Mouse (Mus musculus) forebrain, embryonic 13.5 days (tissue): Measurements from ENCODE around the gene Tmem135. TPM values are rescaled to one million over a fixed set of nuclear protein-coding genes. Genes with fewer than 3 reads are reported as not detected.
A peak's percentile ranks its signal among the peaks of the same experiment; 100 is the strongest.

ENCODE experiments used
- ATAC-seq: fragments of 200-750 bp; cut with Nextera tagmentation; 2 replicates; pipeline ENCODE4 v1.8.0; 2017
- H3K27ac ChIP-seq: fragments of 300-500 bp; sonication (generic); 2 replicates; pipeline ENCODE4 v1.5.1; 2015; ENCODE audit warnings: inconsistent platforms, mild to moderate bottlenecking, moderate library complexity
- H3K27me3 ChIP-seq: fragments of 300-500 bp; sonication (generic); 2 replicates; pipeline ENCODE4 v1.6.1; 2015; ENCODE audit warnings: mild to moderate bottlenecking, inconsistent platforms
- H3K36me3 ChIP-seq: fragments of 300-500 bp; sonication (generic); 2 replicates; pipeline ENCODE4 v1.6.1; 2015; ENCODE audit warnings: mild to moderate bottlenecking, inconsistent platforms; ENCODE audit not compliant: poor library complexity, severe bottlenecking
- H3K4me1 ChIP-seq: fragments of 300-500 bp; sonication (generic); 2 replicates; pipeline ENCODE4 v1.6.1; 2015; ENCODE audit warnings: inconsistent platforms
- H3K4me2 ChIP-seq: fragments of 300-500 bp; sonication (generic); 2 replicates; pipeline ENCODE4 v1.6.1; 2015; ENCODE audit warnings: inconsistent platforms, mild to moderate bottlenecking, moderate library complexity
- H3K4me3 ChIP-seq: fragments of 300-500 bp; sonication (generic); 2 replicates; pipeline ENCODE4 v1.5.1; 2015; ENCODE audit warnings: mild to moderate bottlenecking, inconsistent platforms
- H3K9ac ChIP-seq: fragments of 300-500 bp; sonication (generic); 2 replicates; pipeline ENCODE4 v1.6.1; 2015; ENCODE audit warnings: mild to moderate bottlenecking, inconsistent platforms
- H3K9me3 ChIP-seq: fragments of 300-500 bp; sonication (generic); replicated peaks from 2 replicates; pipeline ENCODE4 v1.6.1; 2016; ENCODE audit warnings: inconsistent platforms
- WGBS: fragments of 180-500 bp; shearing (Covaris S2); methylation state at CpG from one replicate; pipeline ENCODE4 v1.1.7; 2015; 5-methylcytosine and 5-hydroxymethylcytosine counted together
- microRNA-seq: library from miRNA; unstranded; fragments of <30 nt; microRNA quantifications from one replicate; pipeline ENCODE4, GENCODE M21; 2016
- polyA plus RNA-seq: library from polyadenylated mRNA; unstranded; fragments of >200 nt; fragmentation: Nextera tagmentation; extraction: Ambion mirVana; gene quantifications from 2 replicates; pipeline ENCODE4 v1.2.1, GENCODE M21; 2015

The Tmem135 gene
- polyA plus RNA-seq, 1 experiment from 2014 or later, result 18.3 TPM

DNA sequence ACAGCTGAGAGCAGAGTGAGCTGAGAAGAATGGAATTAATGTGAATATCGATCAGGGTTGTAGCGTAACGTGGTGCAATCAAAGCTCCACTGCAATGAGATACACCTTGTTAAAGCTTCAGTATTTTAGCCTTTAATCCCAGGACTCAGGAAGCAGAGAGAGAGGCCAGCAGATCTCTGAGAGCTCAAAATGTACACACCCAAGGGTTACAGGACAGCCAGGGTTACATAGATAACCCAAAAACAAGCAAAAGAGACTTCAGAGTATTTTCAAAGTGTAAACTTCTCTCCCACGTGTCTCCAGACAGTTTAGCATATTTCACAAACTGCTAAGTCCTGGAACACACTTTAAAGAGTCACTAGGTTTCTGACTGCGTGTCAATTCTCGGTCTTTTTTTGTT is 248.8 kb downstream of the Tmem135 start:
- Histone ChIP-seq H3K4me3 (no peak overlapping the region), H3K4me2 (no peak overlapping the region), H3K27me3 (no peaks in the 10 kb centered on the region), H3K9ac (no peak overlapping the region), H3K9me3 (no peaks in the 10 kb centered on the region), H3K27ac (no peak overlapping the region), H3K36me3 (peaks cover 14% of the 10 kb centered on the region), H3K4me1 (no peaks in the 10 kb centered on the region)
- no peak for ATAC-seq
- 86% methylated on average over 6 of the region's 6 CpGs for WGBS

GRCm38 (mm10) chr7:89151345-89151744 is 252.7 kb downstream of the Tmem135 start:
- H3K4me1 ChIP-seq, result no peaks in the 10 kb centered on the region
- 65% methylated on average over 6 of the region's 6 CpGs for WGBS
- H3K4me2 ChIP-seq, result no peak overlapping the region
- no peaks in the 10 kb centered on the region for H3K27me3 ChIP-seq
- H3K9ac ChIP-seq, result no peak overlapping the region
- H3K9me3 ChIP-seq, result no peaks in the 10 kb centered on the region
- H3K36me3 ChIP-seq, result peaks cover 15% of the 10 kb centered on the region
- no peak overlapping the region for H3K4me3 ChIP-seq
- H3K27ac ChIP-seq, result no peak overlapping the region
- no peak for ATAC-seq

GRCm38 (mm10) chr7:89140640-89141300 is 263.3 kb downstream of the Tmem135 start:
- Histone ChIP-seq H3K9ac (no peak overlapping the region), H3K27me3 (no peaks in the 10 kb centered on the region), H3K27ac (peak overlapping the region; percentile 61), H3K9me3 (no peaks in the 10 kb centered on the region), H3K36me3 (peaks cover 12% of the 10 kb centered on the region), H3K4me3 (no peak overlapping the region), H3K4me1 (no peaks in the 10 kb centered on the region; the same call in 1 of the 2 replicates), H3K4me2 (no peak overlapping the region)
- WGBS, result 62% methylated on average over 5 of the region's 5 CpGs
- peak; percentile 91 for ATAC-seq

- H3K27me3 ChIP-seq, result no peaks in the 10 kb centered on the region
- H3K4me1 ChIP-seq, result no peaks in the 10 kb centered on the region; the same call in 1 of the 2 replicates
- no peak for ATAC-seq
- 86% methylated on average over 5 of the region's 5 CpGs for WGBS
- H3K4me3 ChIP-seq, result no peak overlapping the region
- no peaks in the 10 kb centered on the region for H3K36me3 ChIP-seq
- no peak overlapping the region for H3K9ac ChIP-seq
- no peak overlapping the region for H3K4me2 ChIP-seq
- no peak overlapping the region for H3K27ac ChIP-seq
- no peaks in the 10 kb centered on the region for H3K9me3 ChIP-seq
These were observed 269.0 kb downstream of the Tmem135 start for GRCm38 (mm10) chr7:89134884-89135511.

DNA sequence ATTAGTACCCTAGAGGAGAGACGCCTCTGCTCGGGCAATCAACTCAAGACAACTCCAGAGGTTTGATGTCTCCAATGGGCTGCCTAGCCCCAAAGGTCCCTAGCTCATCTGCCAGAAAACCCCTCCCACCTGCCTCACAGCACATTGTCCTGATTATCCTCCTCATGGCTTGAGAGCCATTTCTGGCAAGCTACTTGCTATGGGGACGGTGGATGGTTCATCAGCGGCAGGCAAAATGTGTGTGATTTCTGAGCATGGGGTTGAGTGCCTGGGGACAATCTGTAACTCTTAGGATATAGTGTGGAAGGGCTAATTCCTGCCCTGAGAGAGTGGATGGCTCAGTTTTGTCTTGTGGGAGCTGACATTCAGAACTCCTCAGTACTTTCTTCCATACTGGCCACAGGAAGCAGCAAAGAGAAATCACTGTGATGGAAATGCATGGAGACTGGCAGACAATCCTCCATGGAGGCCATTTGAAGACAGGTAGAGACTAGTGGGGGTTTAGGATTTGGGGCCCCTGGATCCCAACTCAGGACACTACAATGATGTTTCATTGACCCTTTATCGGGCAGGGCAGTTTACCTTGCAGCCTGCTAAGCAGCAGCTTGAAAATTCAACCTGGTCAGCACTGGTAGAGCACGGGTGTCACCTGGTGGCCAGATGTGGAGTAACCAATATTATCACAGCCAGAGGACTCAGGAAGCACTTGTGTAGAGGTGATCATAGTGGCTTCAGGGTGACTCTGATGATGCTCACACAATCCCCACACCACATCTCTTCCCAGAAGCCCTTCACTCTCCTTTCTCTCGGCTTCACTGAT is 277.7 kb downstream of the Tmem135 start:
- H3K9me3 ChIP-seq, result no peaks in the 10 kb centered on the region
- H3K36me3 ChIP-seq, result no peaks in the 10 kb centered on the region
- H3K9ac ChIP-seq, result no peak overlapping the region
- H3K27ac ChIP-seq, result no peak overlapping the region
- 61% methylated on average over 7 of the region's 7 CpGs for WGBS
- H3K4me1 ChIP-seq, result no peaks in the 10 kb centered on the region
- H3K4me3 ChIP-seq, result no peak overlapping the region
- ATAC-seq, result peak; percentile 90
- H3K27me3 ChIP-seq, result no peaks in the 10 kb centered on the region
- H3K4me2 ChIP-seq, result no peak overlapping the region

- no peak overlapping the region for H3K9ac ChIP-seq
- H3K4me3 ChIP-seq, result no peak overlapping the region
- H3K27ac ChIP-seq, result no peak overlapping the region; the same call in 1 of the 2 replicates
- no peaks in the 10 kb centered on the region for H3K27me3 ChIP-seq
- no peaks in the 10 kb centered on the region for H3K36me3 ChIP-seq
- ATAC-seq, result no peak
- H3K4me1 ChIP-seq, result no peaks in the 10 kb centered on the region
- H3K4me2 ChIP-seq, result no peak overlapping the region
- H3K9me3 ChIP-seq, result no peaks in the 10 kb centered on the region
- 50% methylated on average over 1 of the region's 1 CpGs for WGBS
These were observed 287.8 kb downstream of the Tmem135 start for GRCm38 (mm10) chr7:89116261-89116664.

GRCm38 (mm10) chr7:89115633-89116032 is 288.4 kb downstream of the Tmem135 start:
- Histone ChIP-seq H3K9me3 (no peaks in the 10 kb centered on the region), H3K9ac (no peak overlapping the region), H3K4me3 (no peak overlapping the region), H3K36me3 (no peaks in the 10 kb centered on the region), H3K4me1 (no peaks in the 10 kb centered on the region), H3K27me3 (no peaks in the 10 kb centered on the region), H3K4me2 (no peak overlapping the region), H3K27ac (no peak overlapping the region)
- no peak for ATAC-seq
- WGBS, result 86% methylated on average over 3 of the region's 3 CpGs

- Histone ChIP-seq H3K9me3 (no peaks in the 10 kb centered on the region), H3K9ac (no peak overlapping the region), H3K4me2 (no peak overlapping the region), H3K4me3 (no peak overlapping the region), H3K4me1 (no peaks in the 10 kb centered on the region), H3K27ac (no peak overlapping the region), H3K27me3 (no peaks in the 10 kb centered on the region), H3K36me3 (no peaks in the 10 kb centered on the region)
- 84% methylated on average over 2 of the region's 2 CpGs for WGBS
- no peak for ATAC-seq
These were observed 297.6 kb downstream of the Tmem135 start for GRCm38 (mm10) chr7:89106421-89106820.

- WGBS, result 93% methylated on average over 4 of the region's 4 CpGs
- no peak for ATAC-seq
- Histone ChIP-seq H3K36me3 (no peaks in the 10 kb centered on the region), H3K4me1 (no peaks in the 10 kb centered on the region), H3K9ac (no peak overlapping the region), H3K4me2 (no peak overlapping the region), H3K27ac (no peak overlapping the region), H3K9me3 (no peaks in the 10 kb centered on the region), H3K27me3 (no peaks in the 10 kb centered on the region), H3K4me3 (no peak overlapping the region)
These were observed 304.3 kb downstream of the Tmem135 start for GRCm38 (mm10) chr7:89099756-89100155.

Small RNA genes within 50 kb of the gene (microRNA-seq; reads per million reads assigned to microRNA genes)
- gene Gm22171 (not detected), gene Gm24659 (not detected)

Other genes starting within 250 kb of the Tmem135 start
- gene Fzd4, start 133 bp upstream of the Tmem135 start, polyA plus RNA-seq, result 1.3 and 1.5 TPM in 2 replicates
- 13.0 and 13.8 TPM in 2 replicates for gene Prss23, start 123.0 kb upstream of the Tmem135 start, polyA plus RNA-seq
- 1.5 and 1.6 TPM in 2 replicates for gene Me3, start 228.2 kb upstream of the Tmem135 start, polyA plus RNA-seq